Mouse (Mus musculus): ENCODE measurements at regions not wholly inside any gene's neighbourhood (a gene's known extent, or its start where the extent isn't known, plus 50 kb on each side); places are given as distances from the start of the nearest gene placed in this dataset.
"Not testable (repeated sequence)": the region's sequence is repeated elsewhere in the genome, so short reads cannot be mapped to it uniquely, and the experiment has no call there.

GRCm38 (mm10) chr16:42453338-42453737 is 112.9 kb upstream of the Gap43 start:
- in situ Hi-C loops (cut with MboI; ENCODE audit: low pct_unique_long_range_greater_than_20kb in 1 of 2, low sequenced_read_pairs in 2 of 2, unreplicated experiment in 1 of 2): no loop called here

DNA sequence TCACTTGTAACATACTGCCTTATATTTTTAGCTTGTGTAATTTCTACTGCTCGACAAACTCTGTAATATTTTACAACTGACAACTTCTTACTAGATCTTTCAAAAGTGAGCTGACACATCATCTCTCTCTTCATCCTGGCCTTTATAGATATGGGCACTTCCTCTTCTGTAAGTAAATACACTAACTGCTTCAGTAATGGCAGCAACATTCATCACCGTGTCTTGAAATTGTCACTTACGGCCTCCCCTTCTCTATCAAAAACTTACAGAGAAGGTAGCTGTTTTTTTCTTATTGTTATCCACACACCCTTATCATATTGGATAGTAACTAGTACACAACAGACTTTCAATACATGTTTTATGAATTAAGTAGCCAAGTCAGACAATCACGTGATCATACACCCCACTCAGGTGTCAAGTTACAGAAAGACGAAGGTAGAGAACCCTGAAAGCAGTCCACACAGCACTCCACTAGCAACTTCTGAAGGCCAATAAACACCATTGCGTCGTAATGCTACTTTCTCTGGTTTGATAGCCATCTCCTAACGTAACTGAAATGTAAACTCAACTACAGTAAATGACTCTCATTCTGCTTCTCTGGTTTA is 109.5 kb upstream of the Gap43 start:
- in situ Hi-C loops (cut with MboI; ENCODE audit: low pct_unique_long_range_greater_than_20kb in 1 of 2, low sequenced_read_pairs in 2 of 2, unreplicated experiment in 1 of 2): no loop called here

GRCm38 (mm10) chr16:42444863-42445423 is 104.5 kb upstream of the Gap43 start:
- in situ Hi-C loops (cut with MboI; ENCODE audit: low pct_unique_long_range_greater_than_20kb in 1 of 2, low sequenced_read_pairs in 2 of 2, unreplicated experiment in 1 of 2): no loop called here

- in situ Hi-C loops (cut with MboI; ENCODE audit: low pct_unique_long_range_greater_than_20kb in 1 of 2, low sequenced_read_pairs in 2 of 2, unreplicated experiment in 1 of 2): no loop called here
Measured at GRCm38 (mm10) chr16:42444408-42444862, 104.0 kb upstream of the Gap43 start.

- in situ Hi-C loops (cut with MboI; ENCODE audit: low pct_unique_long_range_greater_than_20kb in 1 of 2, low sequenced_read_pairs in 2 of 2, unreplicated experiment in 1 of 2): no loop called here
Measured at GRCm38 (mm10) chr16:42440822-42441221, 100.4 kb upstream of the Gap43 start.

DNA sequence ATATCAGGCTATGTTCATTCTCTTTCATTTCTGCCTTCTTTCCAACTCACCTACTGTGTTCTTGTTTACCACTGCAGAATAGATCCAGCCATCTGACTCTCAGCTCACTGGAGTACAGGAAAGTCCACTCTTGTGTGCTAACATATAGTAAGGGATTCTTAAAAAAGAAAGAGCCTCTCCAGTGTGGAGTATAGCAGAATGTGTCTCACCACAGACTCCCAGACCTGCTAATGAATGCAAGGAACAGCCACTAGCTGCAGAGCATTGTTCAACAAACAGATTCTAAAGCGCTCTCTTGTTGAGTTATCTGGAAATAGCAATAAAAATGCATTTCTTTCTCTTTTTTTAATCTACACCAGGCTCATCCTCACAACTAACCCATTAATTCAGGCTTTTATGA is 91.1 kb upstream of the Gap43 start:
- in situ Hi-C loops (cut with MboI; ENCODE audit: low pct_unique_long_range_greater_than_20kb in 1 of 2, low sequenced_read_pairs in 2 of 2, unreplicated experiment in 1 of 2): no loop called here

- in situ Hi-C loops (cut with MboI; ENCODE audit: low pct_unique_long_range_greater_than_20kb in 1 of 2, low sequenced_read_pairs in 2 of 2, unreplicated experiment in 1 of 2): no loop called here
Measured at GRCm38 (mm10) chr16:42416673-42417072, 76.2 kb upstream of the Gap43 start.

DNA sequence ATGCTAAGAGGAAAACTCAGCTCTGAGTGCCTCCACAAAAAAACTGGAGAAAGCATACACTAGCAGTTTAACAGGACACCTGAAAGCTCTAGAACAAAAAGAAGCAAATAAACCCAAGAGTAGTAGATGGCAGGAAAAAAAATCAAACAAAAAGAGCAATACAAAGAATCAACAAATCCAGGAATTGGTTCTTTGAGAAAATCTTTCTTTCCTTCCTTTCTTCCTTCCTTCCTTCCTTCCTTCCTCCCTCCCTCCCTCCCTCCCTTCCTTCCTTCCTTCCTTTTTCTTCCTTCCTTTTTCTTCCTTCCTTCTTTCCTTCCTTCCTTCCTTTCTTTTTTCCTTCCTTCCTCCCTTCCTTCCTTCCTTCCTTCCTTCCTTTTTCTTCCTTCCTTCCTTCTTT is 71.6 kb upstream of the Gap43 start:
- in situ Hi-C loops (cut with MboI; ENCODE audit: low pct_unique_long_range_greater_than_20kb in 1 of 2, low sequenced_read_pairs in 2 of 2, unreplicated experiment in 1 of 2): not testable (repeated sequence)

DNA sequence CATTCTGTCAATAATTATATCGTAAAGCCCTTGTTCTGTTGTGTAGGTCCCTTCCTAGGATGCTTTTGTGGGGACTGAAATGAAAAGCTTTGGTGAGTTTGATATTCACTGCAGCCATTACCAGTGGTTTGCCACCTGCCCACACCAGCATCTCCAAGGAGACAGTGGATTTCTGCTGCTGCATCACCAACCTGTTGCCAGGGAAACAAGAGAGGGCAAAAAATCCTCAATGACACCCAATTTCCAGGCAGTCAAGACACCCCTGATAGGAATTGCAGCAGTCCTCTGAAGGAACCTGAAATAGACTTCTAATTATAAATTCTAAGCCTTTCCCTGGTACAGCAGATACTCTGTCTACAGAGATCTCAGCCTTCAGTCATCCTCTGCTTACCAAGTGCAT is 56.1 kb upstream of the Gap43 start:
- in situ Hi-C loops (cut with MboI; ENCODE audit: low pct_unique_long_range_greater_than_20kb in 1 of 2, low sequenced_read_pairs in 2 of 2, unreplicated experiment in 1 of 2): no loop called here

Measured in mouse embryonic stem cell (cell line).